Comparison of ENCODE assay signal across 8 mouse cellular contexts in the genomic region with DNA sequence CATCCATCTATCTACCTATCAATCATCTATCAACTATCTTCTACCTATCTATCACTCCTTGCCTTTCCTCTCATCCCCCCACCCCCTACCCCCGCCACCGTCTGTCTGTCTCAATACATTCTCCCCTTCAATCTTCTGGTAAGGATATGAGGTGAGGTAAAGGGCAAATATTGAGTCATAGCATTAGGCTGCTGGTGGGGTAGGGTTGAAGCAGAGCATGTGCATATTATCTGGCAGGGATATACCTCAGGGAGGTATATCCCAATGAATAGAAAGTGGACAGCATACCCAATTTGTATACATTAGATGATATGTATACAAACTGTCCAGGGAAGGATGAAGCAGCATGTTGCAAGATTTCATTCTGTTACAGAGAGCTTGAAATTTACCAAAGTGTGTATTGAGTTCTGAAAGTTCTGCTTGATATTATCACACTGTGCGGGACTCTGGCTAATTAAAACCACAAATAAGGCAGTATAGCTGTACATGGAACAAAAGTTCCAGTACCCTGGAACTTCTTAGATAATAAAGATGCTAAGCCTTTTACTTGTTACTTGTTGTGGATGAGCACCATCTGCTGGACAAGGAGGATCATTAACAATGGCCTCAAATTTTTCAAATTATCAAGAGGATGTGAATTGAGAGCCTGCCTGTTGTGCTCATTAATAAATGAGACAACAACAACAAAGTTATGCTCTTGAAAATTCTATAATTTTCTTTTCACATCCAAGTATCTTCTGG.
DNase-seq lines count a peak whose midpoint lies in the region; ATAC-seq lines count a peak whose summit lies in the region.

No protein-coding gene starts in this region.

- WGBS in intestine, embryonic 15.5 days: 63% methylated on average over 3 of the region's 3 CpGs
- WGBS in intestine, embryonic 16.5 days: 63% methylated on average over 3 of the region's 3 CpGs

- H3K27me3 ChIP-seq in intestine, embryonic 15.5 days (replicated peaks): no peaks in the 10 kb centered on the region
- no peaks in the 10 kb centered on the region for H3K27me3 ChIP-seq in intestine, embryonic 16.5 days (replicated peaks; ENCODE audit: control insufficient read depth, insufficient read depth, low read length)

- no peaks in the 10 kb centered on the region for H3K4me1 ChIP-seq in intestine, embryonic 15.5 days (replicated peaks)
- H3K4me1 ChIP-seq in intestine, embryonic 16.5 days (ENCODE audit: control insufficient read depth, insufficient read depth, low read length): no peaks in the 10 kb centered on the region

- no peaks in the 10 kb centered on the region for H3K9me3 ChIP-seq in intestine, embryonic 15.5 days
- no peaks in the 10 kb centered on the region for H3K9me3 ChIP-seq in intestine, embryonic 16.5 days (ENCODE audit: control insufficient read depth, low read length)

- no peak overlapping the region for H3K9ac ChIP-seq in intestine, embryonic 15.5 days
- H3K9ac ChIP-seq in intestine, embryonic 16.5 days (ENCODE audit: low read depth, low read length): no peak overlapping the region

- DNase-seq in MEL-GATA-1-ER (ENCODE audit: extremely low read depth, low read depth): peak; percentile 7
- DNase-seq in embryo, embryonic 9.5 days (ENCODE audit: extremely low spot score): peak; percentile 35
- DNase-seq in spleen, postnatal 10 days (ENCODE audit: low spot score in 2 of 2): no peak
- no peak for DNase-seq in thymus, postnatal 4 days
- no peak for DNase-seq in right cerebral cortex, adult 2 months (ENCODE audit: low spot score in 2 of 2)

- ATAC-seq in intestine, embryonic 15.5 days: 0 out of 2 replicates have a peak, but pooled peaks have one; percentile 41
- no peak for ATAC-seq in intestine, embryonic 16.5 days
- ATAC-seq in megakaryocyte progenitor cell, adult 5-6 weeks (replicated peaks; ENCODE audit: poor library complexity): peak; percentile 58; the same call in 1 of the 2 replicates

- H3K36me3 ChIP-seq in intestine, embryonic 15.5 days: no peaks in the 10 kb centered on the region
- no peaks in the 10 kb centered on the region for H3K36me3 ChIP-seq in intestine, embryonic 16.5 days (ENCODE audit: control insufficient read depth, insufficient read depth, low read length)

- no peak overlapping the region for H3K4me2 ChIP-seq in intestine, embryonic 15.5 days (replicated peaks)
- H3K4me2 ChIP-seq in intestine, embryonic 16.5 days (ENCODE audit: low read depth, low read length): no peak overlapping the region

- no peak overlapping the region for H3K4me3 ChIP-seq in intestine, embryonic 15.5 days (replicated peaks)
- H3K4me3 ChIP-seq in intestine, embryonic 16.5 days (ENCODE audit: low read length): no peak overlapping the region

- no peak overlapping the region for H3K27ac ChIP-seq in intestine, embryonic 15.5 days
- no peak overlapping the region for H3K27ac ChIP-seq in intestine, embryonic 16.5 days (ENCODE audit: low read length)

Comparison
In these comparisons a context has a peak if more than half of its experiments do, and no peak if none do; other contexts are left out.
1. DNase-seq: peak in MEL-GATA-1-ER (single experiment) and embryo, embryonic 9.5 days (single experiment); none in spleen, postnatal 10 days (0 of 2), thymus, postnatal 4 days (single experiment) and right cerebral cortex, adult 2 months (0 of 2).